Mouse (Mus musculus) right cerebral cortex, postnatal 4 days (tissue): ENCODE measurements around the gene Npr2.

Experiments used
- DNase-seq: peaks from one replicate; pipeline ENCODE4 v3.0.0-alpha.2; 2022

Gene Npr2

GRCm38 (mm10) chr4:43629106-43629817, 2.5 kb upstream of the Npr2 start:
- DNase-seq, result no peak

DNA sequence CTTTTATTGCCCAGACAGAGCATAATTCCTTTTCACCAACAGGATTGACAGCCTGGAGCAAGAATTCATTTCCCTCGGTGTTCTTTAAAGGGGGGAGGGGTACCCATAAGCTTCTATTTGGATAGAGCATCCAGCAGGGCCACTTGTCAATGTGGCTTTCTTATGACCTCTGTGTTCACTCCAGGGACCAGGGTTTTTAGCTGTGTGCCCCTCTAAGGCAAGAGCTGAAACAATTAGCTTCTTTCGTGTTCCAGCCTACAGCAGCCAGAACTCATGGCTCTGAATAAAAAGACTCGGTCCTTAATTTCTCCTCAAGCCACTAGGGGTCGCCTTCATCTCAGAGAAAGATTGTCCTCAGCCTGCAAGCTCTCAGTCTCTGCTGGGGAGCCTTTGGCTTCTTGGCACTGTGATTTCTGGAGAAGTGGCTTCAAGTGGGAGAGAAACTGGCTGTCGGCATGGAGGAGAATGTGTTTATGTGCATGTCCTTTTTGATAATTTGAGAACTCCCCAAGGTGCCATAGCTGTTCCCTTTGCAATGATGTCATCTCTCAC, 1.6 kb upstream of the Npr2 start:
- peak; percentile 66 for DNase-seq

- no peak for DNase-seq
Observed at GRCm38 (mm10) chr4:43630671-43631045, 1.1 kb upstream of the Npr2 start.

GRCm38 (mm10) chr4:43631956-43632920, 503 bp downstream of the Npr2 start:
- peak; percentile 44 for DNase-seq

DNA sequence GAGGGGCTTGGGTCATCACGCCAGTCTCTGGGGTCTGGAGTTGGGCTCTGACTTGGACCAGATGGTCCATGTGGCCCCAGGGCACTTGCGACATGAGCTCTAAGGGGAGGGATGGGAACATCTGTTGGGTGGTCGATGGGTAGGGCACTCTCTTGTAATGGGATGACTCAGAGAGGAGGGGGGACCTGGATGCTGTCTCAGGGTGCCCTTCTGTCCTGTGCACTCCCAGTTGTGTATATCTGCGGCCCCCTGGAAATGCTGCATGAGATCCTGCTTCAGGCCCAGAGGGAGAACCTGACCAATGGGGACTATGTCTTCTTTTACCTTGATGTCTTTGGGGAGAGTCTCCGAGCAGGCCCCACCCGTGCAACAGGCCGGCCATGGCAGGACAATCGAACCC, 1.6 kb downstream of the Npr2 start:
- DNase-seq, result no peak

DNA sequence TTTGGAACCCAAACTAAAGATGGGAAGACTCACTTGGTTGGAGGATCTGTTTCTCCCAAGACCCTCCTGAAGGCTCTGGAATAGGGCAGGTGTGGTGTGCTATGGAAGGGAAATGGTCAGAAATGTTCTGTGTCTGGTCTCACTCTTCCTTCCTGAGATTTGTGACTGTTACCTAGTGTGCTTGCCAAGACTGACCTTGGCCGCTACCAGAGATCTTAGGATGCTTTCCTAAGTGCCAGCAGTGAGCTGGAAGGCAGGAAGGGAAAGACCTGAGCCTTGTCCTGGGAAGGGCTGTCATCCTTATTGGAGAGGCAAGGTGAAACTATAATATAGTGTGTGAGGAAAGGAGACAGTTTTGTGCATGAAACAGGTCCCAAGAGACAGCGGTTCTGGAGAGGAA, 2.0 kb downstream of the Npr2 start:
- DNase-seq, result no peak

- no peak for DNase-seq
Observed at GRCm38 (mm10) chr4:43634621-43635374, 3.1 kb downstream of the Npr2 start.

DNA sequence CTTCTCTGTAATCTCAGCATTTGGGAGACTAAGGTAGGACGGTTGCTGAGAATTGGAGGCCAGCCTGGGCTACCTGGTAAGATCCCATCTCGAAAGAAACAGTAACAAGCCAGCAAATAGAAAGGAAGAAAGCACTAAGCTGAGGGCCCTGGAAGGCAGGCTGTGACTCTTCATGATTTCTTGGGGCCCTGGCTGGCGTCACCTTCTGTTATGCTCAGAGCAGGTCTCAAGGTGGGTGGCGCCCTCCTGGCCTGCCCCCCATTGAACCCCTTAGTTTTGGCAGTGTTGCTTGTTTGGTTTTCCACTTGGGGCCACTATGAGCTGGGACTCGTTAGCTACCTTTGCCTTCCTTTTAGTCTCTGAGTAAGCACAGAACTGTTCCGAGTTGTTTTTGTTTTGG, 5.0 kb downstream of the Npr2 start:
- no peak for DNase-seq

- no peak for DNase-seq
Observed at GRCm38 (mm10) chr4:43640076-43640475, 8.3 kb downstream of the Npr2 start.

GRCm38 (mm10) chr4:43640491-43640890, 8.8 kb downstream of the Npr2 start:
- no peak for DNase-seq

DNA sequence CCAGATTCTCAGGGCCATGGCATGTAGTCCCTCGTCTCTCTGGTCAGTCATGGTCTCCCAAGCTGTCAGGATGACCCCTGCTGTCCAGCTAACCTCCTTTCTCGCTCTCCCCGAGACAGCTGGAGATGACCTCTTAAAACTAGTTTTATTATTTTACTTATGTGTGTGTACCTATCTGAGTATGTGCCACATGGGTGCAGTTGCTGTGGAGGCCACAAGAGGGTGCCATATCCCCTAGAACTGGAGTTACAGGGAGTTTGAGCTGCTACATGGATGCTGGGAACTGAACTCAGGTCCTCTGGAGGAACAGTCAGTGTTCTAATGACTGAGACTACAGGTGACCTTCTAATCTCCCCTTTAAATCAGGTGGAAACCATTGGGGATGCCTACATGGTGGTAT, 18.0 kb downstream of the Npr2 start:
- no peak for DNase-seq

- DNase-seq, result no peak
Observed at GRCm38 (mm10) chr4:43652726-43653125, 21.0 kb downstream of the Npr2 start.

DNA sequence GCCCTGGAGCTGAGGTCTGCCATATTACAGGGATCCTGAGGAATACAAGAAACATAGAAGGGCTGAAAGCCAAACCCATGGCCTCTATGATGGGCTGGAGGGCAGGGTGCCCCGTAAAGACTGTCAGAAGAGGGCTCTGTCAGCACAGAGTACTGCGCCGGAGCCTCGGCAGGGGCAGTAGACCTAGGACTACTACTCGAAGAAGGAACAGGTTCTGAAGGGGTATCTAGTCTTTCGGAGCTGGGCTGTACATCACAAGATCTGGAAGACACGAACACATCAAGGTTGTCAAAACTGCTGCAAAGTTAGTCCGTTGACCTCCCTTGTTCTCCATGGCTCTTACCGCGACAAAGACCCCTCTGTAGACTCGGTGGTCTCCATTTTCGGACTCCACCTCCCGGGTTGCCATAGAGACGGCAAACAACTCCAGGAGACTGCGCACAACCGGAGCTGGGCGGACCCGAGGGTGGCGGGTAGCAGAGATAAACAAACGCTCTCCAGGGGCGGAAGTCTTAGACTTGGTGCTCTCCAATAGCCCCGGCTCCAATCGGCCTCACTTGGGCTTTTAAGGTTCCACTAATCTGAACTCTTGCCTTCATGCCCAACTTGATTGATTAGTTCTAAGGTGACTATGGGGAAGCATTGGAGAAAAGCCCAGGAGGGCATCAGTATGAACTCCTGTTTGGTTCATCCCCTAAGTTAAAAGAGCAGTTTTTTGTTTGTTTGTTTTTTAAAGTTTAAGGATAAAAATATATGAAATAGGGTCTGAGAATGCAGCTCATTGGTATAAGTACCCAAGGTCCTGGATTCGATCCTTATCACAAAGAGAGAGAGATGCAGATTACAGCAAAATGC, 21.7 kb downstream of the Npr2 start, which contains the start of gene Spag8:
Gene Spag8 (minus strand): TSS at position 434 of the 855 bp plus-strand sequence.
- DNase-seq, result peak; percentile 67

DNA sequence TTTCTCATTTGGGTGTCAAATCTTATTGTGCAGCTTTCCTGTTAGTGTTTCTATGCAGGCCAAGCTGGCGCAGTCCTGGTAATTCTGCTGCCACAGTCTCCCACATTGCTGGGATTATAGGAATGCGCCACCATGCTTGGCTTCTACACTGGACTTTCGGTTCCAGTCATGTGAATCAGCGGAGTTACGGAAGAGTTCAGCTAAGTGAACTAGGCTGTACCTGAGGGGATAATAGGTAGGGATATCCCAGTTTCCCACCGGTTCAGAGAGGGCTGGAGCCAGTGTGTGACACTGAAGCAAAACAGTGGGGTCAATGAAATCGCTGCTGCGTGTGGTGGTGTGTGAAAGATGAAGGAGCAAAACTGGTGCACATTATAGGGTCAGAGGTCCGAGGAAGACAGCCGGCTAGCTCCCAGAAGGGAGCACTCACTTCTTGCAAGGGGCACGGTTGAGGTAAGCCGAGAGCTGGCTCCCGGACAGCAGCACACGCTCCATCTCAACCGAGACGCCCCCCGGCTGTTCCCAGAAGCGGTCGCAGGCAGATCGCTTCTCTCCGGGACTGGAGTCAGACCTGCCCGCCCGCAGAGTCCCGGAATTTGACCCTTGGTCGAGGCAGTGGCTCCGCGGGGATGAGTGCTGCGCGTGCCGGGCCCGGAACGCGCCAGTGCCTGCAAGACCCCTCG, 24.1 kb downstream of the Npr2 start:
- no peak for DNase-seq

DNA sequence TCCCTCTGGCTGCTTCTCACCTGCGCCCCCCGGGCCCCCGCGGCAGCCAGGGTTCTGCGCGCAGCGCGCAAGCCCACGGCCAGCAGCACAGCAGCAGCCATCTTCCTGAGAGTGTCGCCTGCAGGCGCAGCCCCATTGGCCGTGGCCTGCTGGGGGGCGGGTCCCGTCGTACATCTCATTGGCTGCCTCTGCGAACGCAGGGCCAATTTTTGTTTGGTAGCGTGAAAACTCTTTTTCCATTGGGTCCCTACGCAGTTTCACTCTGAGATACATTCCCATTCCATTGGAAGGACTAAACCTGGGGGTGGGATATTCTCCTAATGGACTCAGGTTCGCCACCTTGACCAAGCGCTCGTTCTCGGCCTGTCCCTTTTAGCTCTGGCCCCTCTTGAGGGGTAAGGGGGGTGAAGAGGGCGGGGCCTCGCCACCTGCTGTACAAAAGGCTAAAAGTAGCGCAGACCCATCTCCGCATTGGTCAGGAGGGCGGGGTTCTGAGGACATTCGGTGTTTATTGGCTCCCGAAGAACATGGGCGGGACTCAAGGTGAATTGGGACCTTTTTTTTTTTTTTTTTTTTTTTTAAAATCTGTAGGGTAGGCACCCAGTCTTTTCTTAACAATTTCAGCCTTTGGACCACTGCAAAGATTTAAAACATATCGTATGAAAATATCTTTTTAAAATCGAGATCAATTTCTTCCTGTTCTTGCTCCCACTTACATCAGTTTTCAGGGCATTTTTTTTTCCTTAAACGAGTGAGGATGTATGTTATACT, 24.8 kb downstream of the Npr2 start, which contains the start of gene Hint2:
Gene Hint2 (minus strand): TSS at position 128 of the 771 bp plus-strand sequence.
- peak; percentile 89 for DNase-seq

- no peak for DNase-seq
Observed at GRCm38 (mm10) chr4:43657146-43657545, 25.4 kb downstream of the Npr2 start.

DNA sequence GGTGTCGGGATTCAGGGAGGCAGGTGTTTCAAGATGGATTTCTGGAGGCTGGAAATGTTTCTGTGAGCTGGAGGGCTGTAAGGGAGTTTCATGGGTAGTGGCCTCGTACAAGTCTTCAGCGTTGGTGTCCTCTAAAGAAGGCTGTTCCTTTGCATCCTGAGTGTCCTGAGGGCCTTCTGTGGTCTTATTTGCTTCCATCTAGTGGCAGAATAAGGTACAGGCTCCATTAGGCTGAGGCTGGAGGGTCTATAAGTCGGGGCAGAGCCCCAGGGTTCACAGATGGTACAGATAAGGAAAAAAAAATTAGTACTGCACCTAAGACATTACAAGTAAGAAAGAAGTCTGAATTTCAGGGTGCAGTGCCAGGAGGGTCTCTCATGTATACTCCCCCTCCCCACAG, 34.7 kb downstream of the Npr2 start:
- DNase-seq, result no peak

DNA sequence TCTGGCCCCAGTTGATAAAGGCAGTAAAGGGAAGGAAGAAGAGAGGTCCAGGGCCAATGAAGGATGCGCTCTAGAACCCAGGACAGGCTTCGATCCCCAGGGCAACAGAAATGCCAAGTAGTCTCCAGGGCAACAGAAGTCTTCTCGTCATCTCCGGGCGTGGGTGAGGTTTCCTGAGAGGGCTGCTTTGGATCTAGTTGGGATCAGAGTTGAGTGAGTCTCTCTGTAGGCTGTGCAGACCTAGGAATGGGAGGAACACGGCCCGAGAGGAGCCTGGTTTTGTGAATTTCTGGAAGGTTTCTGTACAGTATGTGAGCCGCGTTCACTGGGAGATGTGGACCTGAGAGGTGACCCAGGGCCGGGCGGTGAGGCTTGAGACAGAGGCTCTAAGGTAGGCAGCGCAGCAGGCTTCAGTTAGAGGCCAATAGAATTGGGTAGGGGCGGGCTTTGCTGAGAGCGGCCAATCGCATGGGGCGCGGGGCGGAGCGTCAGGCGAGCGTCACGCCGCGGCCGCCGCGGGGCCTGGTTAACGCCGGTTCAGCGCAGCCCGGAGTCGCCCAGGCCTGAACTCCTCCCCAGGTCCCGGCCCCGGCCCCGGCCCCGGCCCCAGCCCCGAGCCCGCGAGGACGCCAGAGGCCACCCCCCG, 37.2 kb downstream of the Npr2 start, which contains the start of the genes Tmem8b and Fam221b:
Gene Tmem8b (plus strand): TSS at position 190 of the 646 bp plus-strand sequence.
Gene Fam221b (minus strand): TSS at position 364 of the 646 bp plus-strand sequence.
- DNase-seq, result peak; percentile 86

GRCm38 (mm10) chr4:43669428-43669794, 37.7 kb downstream of the Npr2 start:
- peak; percentile 56 for DNase-seq

DNA sequence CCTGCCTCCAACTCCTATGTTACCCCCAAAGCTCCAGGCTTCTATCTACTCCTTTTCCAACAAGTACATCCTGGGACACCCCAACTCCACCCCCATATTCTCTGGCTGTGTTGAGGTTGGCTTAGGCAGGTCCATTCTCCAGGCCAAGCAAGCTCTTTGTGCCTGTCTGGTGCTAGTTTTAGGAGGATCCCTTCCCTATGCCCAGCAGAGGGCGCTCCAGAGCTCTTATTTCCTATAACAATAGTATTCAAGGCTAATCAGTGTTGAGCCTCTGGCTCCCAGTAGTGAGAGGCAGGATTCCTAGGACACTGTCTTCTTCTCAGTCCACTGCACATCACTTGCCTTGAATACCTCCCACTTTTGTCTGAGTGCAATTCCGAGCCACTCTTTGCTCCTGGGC, 40.3 kb downstream of the Npr2 start:
- DNase-seq, result peak; percentile 96
